Mouse (Mus musculus): ENCODE data around the gene Gm5415. TPM values are rescaled to one million over a fixed set of nuclear protein-coding genes. Genes with fewer than 3 reads are reported as not detected.
"Not testable (repeated sequence)": the region's sequence is repeated elsewhere in the genome, so short reads cannot be mapped to it uniquely, and the experiment has no call there.

Gm5415 gene
- total RNA-seq (2021), result not detected

- DNase-seq, result not testable (repeated sequence)
Measured at GRCm38 (mm10) chr1:32547194-32547593, at the start of gene Gm5415. Gm5415 (minus strand) TSS chr1:32547294.

GRCm38 (mm10) chr1:32568901-32569300 lies 21.8 kb upstream of the Gm5415 start:
- no peak for DNase-seq

- DNase-seq, result peak; percentile 29 to 42
Measured at GRCm38 (mm10) chr1:32553925-32554324, 6.8 kb upstream of the Gm5415 start.

GRCm38 (mm10) chr1:32553459-32553858 lies 6.4 kb upstream of the Gm5415 start:
- no peak for DNase-seq

GRCm38 (mm10) chr1:32503381-32503780 lies 43.7 kb downstream of the Gm5415 start:
- DNase-seq, result no peak

Data from layer of hippocampus, postnatal 36 days (tissue).